Comparison of ENCODE assay signal across 8 mouse cellular contexts in the genomic region with DNA sequence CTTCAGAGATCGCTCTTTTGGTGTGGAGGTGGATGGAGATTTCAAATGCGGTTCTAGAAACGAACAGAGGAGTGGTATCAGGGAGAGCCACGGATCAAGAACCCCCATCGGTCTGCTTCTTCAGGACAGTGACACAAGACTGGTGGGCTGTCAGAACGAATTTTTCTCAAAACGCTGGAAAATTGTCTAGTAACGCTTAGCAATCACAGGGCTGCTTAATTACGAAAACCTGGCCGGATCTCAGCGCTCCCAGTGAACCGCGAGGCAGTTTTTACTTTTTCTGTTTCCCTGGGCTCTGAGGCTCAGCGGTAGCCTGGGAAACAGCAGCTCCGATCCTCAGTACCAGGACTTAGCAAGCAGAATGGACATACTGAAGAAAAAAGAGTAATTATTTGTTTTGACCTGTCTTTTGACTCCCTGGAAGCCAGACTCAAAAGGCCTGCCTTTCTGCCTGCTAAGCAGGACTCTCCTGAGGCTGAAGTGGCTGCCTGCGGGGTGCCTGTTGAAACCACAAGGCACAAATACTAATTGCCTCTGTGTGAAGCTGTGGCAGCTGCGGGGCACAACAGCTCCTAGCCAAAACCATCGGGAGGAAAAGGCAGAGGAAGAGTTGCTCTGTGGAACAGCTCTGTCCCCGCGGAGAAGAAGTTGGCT.
DNase-seq lines count a peak whose midpoint lies in the region; ATAC-seq and TF ChIP-seq lines count a peak whose summit lies in the region.

No protein-coding gene starts in this region.

- H3K36me3 ChIP-seq in embryonic facial prominence, embryonic 14.5 days (ENCODE audit: control insufficient read depth, insufficient read depth, low read length), result no peaks in the 10 kb centered on the region
- no peaks in the 10 kb centered on the region for H3K36me3 ChIP-seq in intestine, postnatal 0 days (ENCODE audit: control insufficient read depth, insufficient read depth)
- H3K36me3 ChIP-seq in neural tube, embryonic 12.5 days, result no peaks in the 10 kb centered on the region

- H3K9ac ChIP-seq in embryonic facial prominence, embryonic 14.5 days (ENCODE audit: low read depth, low read length), result peak overlapping the region; percentile 31; the same call in 1 of the 2 replicates
- no peak overlapping the region for H3K9ac ChIP-seq in intestine, postnatal 0 days (ENCODE audit: low read depth, low read length)
- H3K9ac ChIP-seq in neural tube, embryonic 12.5 days, result no peak overlapping the region

- ATAC-seq in embryonic facial prominence, embryonic 14.5 days (ENCODE audit: low read depth), result peak; percentile 74
- ATAC-seq in intestine, postnatal 0 days, result no peak
- peak; percentile 67; the same call in 1 of the 2 replicates for ATAC-seq in neural tube, embryonic 12.5 days (ENCODE audit: low FRiP score, low read depth)

- intact Hi-C loops in left cerebral cortex, postnatal 25 days (cut with DNase I), result no loop called here
- intact Hi-C loops in left cerebral cortex, postnatal 10 days (cut with DNase I), result no loop called here

- DNase-seq in left cerebral cortex, postnatal 25 days (ENCODE audit: low spot score in 2 of 2), result peak; percentile 13 to 45
- no peak for DNase-seq in left cerebral cortex, postnatal 10 days (ENCODE audit: extremely low spot score in 1 of 2, low spot score in 2 of 2)
- peak; percentile 47 for DNase-seq in embryonic facial prominence, embryonic 14.5 days (ENCODE audit: low spot score)
- DNase-seq in adrenal gland, postnatal 25 days, result no peak
- no peak for DNase-seq in adipocyte (ENCODE audit: low spot score)
- DNase-seq in lung, postnatal 10 days, result no peak

- WGBS in embryonic facial prominence, embryonic 14.5 days, result 23% methylated on average over 20 of the region's 20 CpGs
- 48% methylated on average over 20 of the region's 20 CpGs for WGBS in intestine, postnatal 0 days
- 30% methylated on average over 20 of the region's 20 CpGs for WGBS in neural tube, embryonic 12.5 days

- peak overlapping the region; percentile 13 for H3K4me3 ChIP-seq in embryonic facial prominence, embryonic 14.5 days (ENCODE audit: low read depth, low read length)
- H3K4me3 ChIP-seq in intestine, postnatal 0 days (ENCODE audit: low read depth, low read length), result no peak overlapping the region; the same call in 1 of the 2 replicates
- no peak overlapping the region for H3K4me3 ChIP-seq in neural tube, embryonic 12.5 days

- no peaks in the 10 kb centered on the region for H3K27me3 ChIP-seq in embryonic facial prominence, embryonic 14.5 days (replicated peaks; ENCODE audit: control insufficient read depth, insufficient read depth, low read length)
- no peaks in the 10 kb centered on the region for H3K27me3 ChIP-seq in intestine, postnatal 0 days (replicated peaks; ENCODE audit: control insufficient read depth, insufficient read depth, low read length)
- H3K27me3 ChIP-seq in neural tube, embryonic 12.5 days (replicated peaks), result no peaks in the 10 kb centered on the region

- H3K27ac ChIP-seq in embryonic facial prominence, embryonic 14.5 days (replicated peaks; ENCODE audit: low read depth, low read length), result no peak overlapping the region
- no peak overlapping the region for H3K27ac ChIP-seq in intestine, postnatal 0 days (ENCODE audit: low read depth, low read length)
- no peak overlapping the region for H3K27ac ChIP-seq in neural tube, embryonic 12.5 days

- H3K9me3 ChIP-seq in embryonic facial prominence, embryonic 14.5 days (ENCODE audit: control insufficient read depth, low read length), result no peaks in the 10 kb centered on the region
- H3K9me3 ChIP-seq in intestine, postnatal 0 days (ENCODE audit: control insufficient read depth), result no peaks in the 10 kb centered on the region
- no peaks in the 10 kb centered on the region for H3K9me3 ChIP-seq in neural tube, embryonic 12.5 days

- peak overlapping the region; percentile 44 for H3K4me2 ChIP-seq in embryonic facial prominence, embryonic 14.5 days (ENCODE audit: low read depth, low read length)
- peak overlapping the region; percentile 48 for H3K4me2 ChIP-seq in intestine, postnatal 0 days (replicated peaks; ENCODE audit: low read depth)
- H3K4me2 ChIP-seq in neural tube, embryonic 12.5 days (replicated peaks), result peak overlapping the region; percentile 24

- H3K4me1 ChIP-seq in embryonic facial prominence, embryonic 14.5 days (ENCODE audit: control insufficient read depth, insufficient read depth, low read length), result no peaks in the 10 kb centered on the region
- no peaks in the 10 kb centered on the region for H3K4me1 ChIP-seq in intestine, postnatal 0 days (replicated peaks; ENCODE audit: control insufficient read depth, insufficient read depth, low read length)
- no peaks in the 10 kb centered on the region for H3K4me1 ChIP-seq in neural tube, embryonic 12.5 days

- TF ChIP-seq CTCF in intestine, postnatal 0 days (IDR thresholded peaks at IDR 0.05; ENCODE audit: low read depth), result no peak

Comparison
In these comparisons a context has a peak if more than half of its experiments do, and no peak if none do; other contexts are left out.
1. DNase-seq: peak in left cerebral cortex, postnatal 25 days (2 of 2) and embryonic facial prominence, embryonic 14.5 days (single experiment); none in left cerebral cortex, postnatal 10 days (0 of 2), adrenal gland, postnatal 25 days (single experiment), adipocyte (single experiment) and lung, postnatal 10 days (single experiment).
2. Peak in every context shown above with its lines, with median percentiles within 50 percentile points of each other: H3K4me2 ChIP-seq.